Comparison of ENCODE assay signal across 30 mouse cellular contexts in genomic region chr1:186605635-186606034, GRCm38 (mm10).
DNase-seq lines count a peak whose midpoint lies in the region; ATAC-seq lines count a peak whose summit lies in the region.
"Had no signal": no experiment of that assay in that cellular context is flagged by ENCODE, and none has a peak within 500 bp of the region (broad histone marks: within the 10 kb centered on the region; RNA-seq: fewer than 3 reads in every experiment).

No protein-coding gene starts in this region.

- H3K4me1 ChIP-seq in heart, embryonic 10.5 days: peaks cover 35% of the 10 kb centered on the region
- H3K4me1 ChIP-seq in heart, embryonic 15.5 days (replicated peaks): peaks cover 26% of the 10 kb centered on the region
- H3K4me1 ChIP-seq in liver, embryonic 11.5 days (replicated peaks; ENCODE audit: control insufficient read depth, insufficient read depth, low read length): no peaks in the 10 kb centered on the region

- no peak for ATAC-seq in heart, embryonic 15.5 days (replicated peaks; ENCODE audit: insufficient number of reproducible peaks, insufficient read depth, low FRiP score, low read depth)
- ATAC-seq in liver, embryonic 11.5 days (replicated peaks; ENCODE audit: low FRiP score): no peak
- ATAC-seq: forebrain, postnatal 0 days; intestine, embryonic 16.5 days; midbrain, embryonic 15.5 days had no signal

- H3K36me3 ChIP-seq in heart, embryonic 10.5 days: no peaks in the 10 kb centered on the region
- H3K36me3 ChIP-seq in heart, embryonic 15.5 days: no peaks in the 10 kb centered on the region
- no peaks in the 10 kb centered on the region for H3K36me3 ChIP-seq in liver, embryonic 11.5 days (ENCODE audit: control insufficient read depth, insufficient read depth, low read length)
- H3K36me3 ChIP-seq: forebrain, embryonic 12.5 days; hindbrain, embryonic 13.5 days; limb, embryonic 15.5 days; midbrain, embryonic 15.5 days had no signal

- 58% methylated on average over 2 of the region's 2 CpGs for WGBS in heart, embryonic 10.5 days
- WGBS in heart, embryonic 15.5 days: 49% methylated on average over 2 of the region's 2 CpGs
- 50% methylated on average over 2 of the region's 2 CpGs for WGBS in liver, embryonic 11.5 days

- H3K4me3 ChIP-seq in heart, embryonic 10.5 days: no peak overlapping the region
- no peak overlapping the region for H3K4me3 ChIP-seq in heart, embryonic 15.5 days
- no peak overlapping the region for H3K4me3 ChIP-seq in liver, embryonic 11.5 days (ENCODE audit: low read depth, low read length)
- H3K4me3 ChIP-seq: forebrain, embryonic 12.5 days; hindbrain, embryonic 13.5 days; limb, embryonic 15.5 days; midbrain, embryonic 15.5 days had no signal

- no peak overlapping the region for H3K9ac ChIP-seq in heart, embryonic 15.5 days
- no peak overlapping the region for H3K9ac ChIP-seq in liver, embryonic 11.5 days (ENCODE audit: low read depth, low read length)
- H3K9ac ChIP-seq: forebrain, embryonic 12.5 days; forebrain, postnatal 0 days; hindbrain, embryonic 13.5 days; limb, embryonic 15.5 days; liver, embryonic 14.5 days; midbrain, embryonic 15.5 days had no signal

- peak overlapping the region; percentile 67; the same call in 1 of the 2 replicates for H3K27ac ChIP-seq in heart, embryonic 10.5 days
- peak overlapping the region; percentile 66 for H3K27ac ChIP-seq in heart, embryonic 15.5 days
- no peak overlapping the region for H3K27ac ChIP-seq in liver, embryonic 11.5 days (ENCODE audit: low read depth, low read length)
- H3K27ac ChIP-seq: forebrain, embryonic 12.5 days; hindbrain, embryonic 13.5 days; limb, embryonic 15.5 days; liver, embryonic 14.5 days; midbrain, embryonic 15.5 days had no signal

- no peak overlapping the region for H3K4me2 ChIP-seq in heart, embryonic 15.5 days
- no peak overlapping the region for H3K4me2 ChIP-seq in liver, embryonic 11.5 days
- H3K4me2 ChIP-seq: forebrain, embryonic 12.5 days; hindbrain, embryonic 13.5 days; limb, embryonic 15.5 days; midbrain, embryonic 15.5 days had no signal

- DNase-seq in heart, embryonic 10.5 days (ENCODE audit: low spot score): no peak
- DNase-seq in heart, postnatal 10 days: no peak
- DNase-seq in heart, postnatal 25 days (ENCODE audit: low spot score): no peak
- peak; percentile 11 for DNase-seq in adipocyte (ENCODE audit: low spot score)
- no peak for DNase-seq in urinary bladder, postnatal 10 days (ENCODE audit: low spot score)
- DNase-seq in liver, embryonic 11.5 days (ENCODE audit: low spot score): no peak
- DNase-seq: adrenal gland, adult 2 months; adrenal gland, postnatal 36 days; cerebellum, adult 2 months; cerebellum, postnatal 14 days; forebrain, postnatal 0 days; gastrocnemius, postnatal 36 days; heart, postnatal 36 days; kidney, adult 9 months; kidney, postnatal 10 days; layer of hippocampus, postnatal 36 days; left cerebral cortex, postnatal 4 days; lung, adult 2 months; lung, postnatal 10 days; right cerebral cortex, adult 18-20 months; spleen, adult 18-20 months; thymus, adult 18-20 months; thymus, postnatal 25 days had no signal

- intact Hi-C loops in heart, postnatal 10 days (cut with DNase I): no loop called here
- intact Hi-C loops in heart, postnatal 25 days (cut with DNase I): loop anchor here (5.0 kb wide), 1 partner anchor 53 kb away; no protein-coding TSS in a partner anchor

- H3K9me3 ChIP-seq in heart, embryonic 10.5 days: no peaks in the 10 kb centered on the region
- no peaks in the 10 kb centered on the region for H3K9me3 ChIP-seq in heart, embryonic 15.5 days (replicated peaks)
- no peaks in the 10 kb centered on the region for H3K9me3 ChIP-seq in liver, embryonic 11.5 days (ENCODE audit: control insufficient read depth, low read length)
- H3K9me3 ChIP-seq: forebrain, embryonic 12.5 days; hindbrain, embryonic 13.5 days; limb, embryonic 15.5 days; midbrain, embryonic 15.5 days had no signal

- no peaks in the 10 kb centered on the region for H3K27me3 ChIP-seq in heart, embryonic 10.5 days (ENCODE audit: insufficient read depth, poor library complexity, severe bottlenecking)
- no peaks in the 10 kb centered on the region for H3K27me3 ChIP-seq in heart, embryonic 15.5 days
- H3K27me3 ChIP-seq in liver, embryonic 11.5 days (replicated peaks; ENCODE audit: control insufficient read depth, insufficient read depth, low read length): no peaks in the 10 kb centered on the region
- H3K27me3 ChIP-seq: forebrain, embryonic 12.5 days; hindbrain, embryonic 13.5 days; limb, embryonic 15.5 days; midbrain, embryonic 15.5 days had no signal
